Mouse (Mus musculus) heart, adult 2 months (tissue): ENCODE data around the gene Tenm4. TPM values are rescaled to one million over a fixed set of nuclear protein-coding genes. Genes with fewer than 3 reads are reported as not detected.
A peak's percentile ranks its signal among the peaks of the same experiment; 100 is the strongest.

Experiments used
- DNase-seq, 2 experiments: peaks; one replicate each; pipeline ENCODE4 v3.0.0; 2021
- H3K27ac ChIP-seq: fragments of 200-600 bp; 2 replicates; pipeline ENCODE4 v1.8.1; 2022
- H3K27me3 ChIP-seq: fragments of 200-500 bp; 2 replicates; pipeline ENCODE4 v1.6.1; 2012; ENCODE audit warnings: mild to moderate bottlenecking, low read length, inconsistent platforms, mixed read lengths; ENCODE audit not compliant: control insufficient read depth, insufficient read depth
- H3K36me3 ChIP-seq: fragments of 200-500 bp; 2 replicates; pipeline ENCODE4 v1.6.1; 2012; ENCODE audit warnings: low read length, inconsistent platforms; ENCODE audit not compliant: control insufficient read depth, insufficient read depth
- H3K4me1 ChIP-seq: fragments of 200-500 bp; 2 replicates; pipeline ENCODE4 v1.6.1; 2011; ENCODE audit warnings: low read length; ENCODE audit not compliant: control insufficient read depth, insufficient read depth
- H3K4me3 ChIP-seq: fragments of 200-600 bp; 2 replicates; pipeline ENCODE4 v1.8.1; 2022
- H3K79me2 ChIP-seq: fragments of 200-500 bp; replicated peaks from 2 replicates; pipeline ENCODE4 v1.6.1; 2012; ENCODE audit warnings: mild to moderate bottlenecking, inconsistent platforms, low read length, moderate library complexity, mixed read lengths; ENCODE audit not compliant: control insufficient read depth, insufficient read depth
- H3K9ac ChIP-seq: fragments of 200-500 bp; 2 replicates; pipeline ENCODE4 v1.6.1; 2012; ENCODE audit warnings: low read depth, mild to moderate bottlenecking, control low read depth, inconsistent platforms, low read length, mixed read lengths
- CTCF ChIP-seq: fragments of 200-600 bp; IDR thresholded peaks from 2 replicates; pipeline ENCODE4 v1.8.1; 2022; ENCODE audit warnings: antibody characterized with exemption, mild to moderate bottlenecking, moderate library complexity
- EP300 ChIP-seq: fragments of 200-500 bp; IDR thresholded peaks from 2 replicates; pipeline ENCODE4 v1.6.1; 2011; ENCODE audit warnings: low read depth, low read length, control low read depth; ENCODE audit not compliant: insufficient read depth
- POLR2A ChIP-seq: fragments of 200-500 bp; IDR thresholded peaks from 2 replicates; pipeline ENCODE4 v1.6.1; 2011; ENCODE audit warnings: mild to moderate bottlenecking, low read depth, low read length, control low read depth; ENCODE audit not compliant: insufficient read depth
- WGBS: fragments of 180-500 bp; shearing (Covaris S2); methylation state at CpG from one replicate; pipeline ENCODE4 v1.1.7; 2018; 5-methylcytosine and 5-hydroxymethylcytosine counted together
- intact Hi-C: fragments of 180-260 bp; cut with DNase I; formaldehyde crosslinking; loops from one replicate; pipeline ENCODE4 v1.15.1; 2025
- polyA plus RNA-seq: library from polyadenylated mRNA; depleted of rRNA; stranded (reverse); fragments of >200 nt; gene quantifications from 2 replicates; pipeline ENCODE4 v1.2.3, GENCODE M21; 2012
- total RNA-seq, 2 experiments: library from RNA; stranded (reverse); gene quantifications; 2 replicates each; pipeline ENCODE4 v1.2.3; 2021

Gene Tenm4
- total and polyA plus RNA-seq, 3 experiments: 0.34 to 1.3 (median 0.74) TPM

DNA sequence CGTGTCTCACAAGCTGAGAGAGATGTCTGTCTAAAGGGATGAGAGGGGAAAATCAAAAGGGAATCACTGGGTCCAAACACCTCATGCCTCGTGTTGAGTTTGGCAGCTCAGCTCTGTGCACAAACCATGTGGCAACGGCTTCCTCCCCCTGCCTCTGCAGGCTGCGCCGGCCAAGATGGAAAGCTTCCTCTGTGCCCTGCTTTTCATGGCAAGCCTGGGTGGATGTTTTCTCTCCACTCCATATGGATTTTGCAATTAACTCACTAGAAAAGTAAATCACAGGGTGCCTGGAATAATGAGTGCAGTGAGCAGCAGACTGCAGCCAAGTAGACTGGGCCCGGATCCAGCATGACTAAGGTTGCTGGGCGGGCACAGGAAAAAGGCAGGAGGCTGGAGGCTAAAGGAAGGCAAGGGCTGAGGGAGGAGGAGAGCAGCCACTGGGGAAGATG, 404.2 kb downstream of the Tenm4 start:
- TF ChIP-seq CTCF (no peak), EP300 (no peak), POLR2A (no peak)
- H3K27ac ChIP-seq: no peak overlapping the region
- 25% methylated on average over 7 of the region's 7 CpGs for WGBS

DNA sequence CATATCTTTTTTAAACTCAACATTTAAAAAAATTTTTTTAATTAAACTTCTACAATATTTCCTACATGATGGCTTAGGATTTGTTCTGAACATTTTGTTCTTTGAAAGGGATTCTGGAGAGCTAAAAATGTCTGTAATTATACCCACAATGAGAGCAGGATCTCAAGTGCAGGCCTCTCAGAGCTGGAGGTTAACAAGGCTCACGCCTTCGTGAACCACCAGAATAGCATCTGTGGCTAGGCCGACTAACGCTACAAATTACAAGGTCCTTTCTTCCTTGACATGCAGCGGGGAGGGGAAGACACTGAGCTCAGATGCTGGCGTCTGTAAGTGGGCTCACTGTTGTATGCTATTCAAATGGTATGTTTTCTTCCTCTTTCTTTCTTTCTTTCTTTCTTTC, 411.7 kb downstream of the Tenm4 start:
- no peak overlapping the region for H3K27ac ChIP-seq
- 85% methylated on average over 6 of the region's 6 CpGs for WGBS
- intact Hi-C loops: no loop called here
- no peak for DNase-seq
- H3K4me3 ChIP-seq: no peak overlapping the region
- H3K79me2 ChIP-seq: no peaks in the 10 kb centered on the region
- H3K27me3 ChIP-seq: no peaks in the 10 kb centered on the region
- H3K9ac ChIP-seq: no peak overlapping the region
- no peak for TF ChIP-seq EP300
- no peak for TF ChIP-seq CTCF
- no peak for TF ChIP-seq POLR2A
- no peaks in the 10 kb centered on the region for H3K4me1 ChIP-seq
- H3K36me3 ChIP-seq: no peaks in the 10 kb centered on the region

More for the DNA sequence above, 404.2 kb downstream of the Tenm4 start:
- Histone ChIP-seq H3K4me1 (no peaks in the 10 kb centered on the region), H3K4me3 (no peak overlapping the region), H3K9ac (no peak overlapping the region), H3K79me2 (no peaks in the 10 kb centered on the region), H3K27me3 (no peaks in the 10 kb centered on the region), H3K36me3 (no peaks in the 10 kb centered on the region)
- intact Hi-C loops: no loop called here
- peak; percentile 77 for DNase-seq

DNA sequence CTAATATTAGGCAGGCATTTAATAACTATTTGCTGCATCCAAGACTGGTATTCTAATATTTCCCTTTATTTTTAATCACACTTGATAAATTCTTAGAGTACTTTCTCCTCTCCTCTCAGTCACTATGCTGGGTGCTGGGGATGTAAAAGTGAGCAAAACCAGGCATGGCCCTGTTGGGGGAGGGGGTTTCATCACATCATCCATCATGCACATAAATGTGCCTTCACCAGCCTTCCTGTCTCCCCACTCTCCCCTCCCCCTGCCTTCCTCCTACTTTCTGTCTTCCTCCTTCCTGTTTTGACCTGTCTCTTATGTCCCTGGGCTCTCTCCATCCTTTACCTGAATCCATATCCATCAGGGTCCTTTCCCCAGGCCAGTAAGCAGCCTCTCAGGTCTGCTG, 416.4 kb downstream of the Tenm4 start:
- DNase-seq: no peak
- Histone ChIP-seq H3K4me1 (0 out of 2 replicates have a peak, but pooled peaks cover 1% of the 10 kb centered on the region), H3K36me3 (no peaks in the 10 kb centered on the region), H3K9ac (no peak overlapping the region), H3K27me3 (no peaks in the 10 kb centered on the region), H3K79me2 (no peaks in the 10 kb centered on the region), H3K4me3 (no peak overlapping the region), H3K27ac (no peak overlapping the region)
- intact Hi-C loops: no loop called here
- no peak for TF ChIP-seq POLR2A
- TF ChIP-seq EP300: no peak
- no peak for TF ChIP-seq CTCF

DNA sequence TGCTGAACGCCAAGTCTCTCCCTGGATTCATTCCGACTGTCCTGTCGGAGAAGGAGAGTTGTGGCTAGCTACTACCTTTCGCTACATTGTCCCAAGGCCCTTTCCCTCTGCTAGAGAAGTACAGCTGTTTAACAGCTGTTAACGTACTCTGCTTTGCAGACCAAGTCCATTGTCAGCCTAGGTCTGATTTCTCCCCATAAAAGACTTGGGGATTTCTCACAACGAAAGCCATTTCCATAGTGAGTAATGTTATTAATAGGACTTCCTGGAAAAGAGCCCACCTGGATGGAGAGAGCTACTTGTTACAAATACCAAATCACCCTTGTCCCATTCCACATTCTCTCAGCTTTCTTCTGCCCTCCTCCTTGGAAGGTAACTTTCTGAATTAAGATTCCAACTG, 417.5 kb downstream of the Tenm4 start:
- H3K4me3 ChIP-seq: no peak overlapping the region
- H3K27me3 ChIP-seq: no peaks in the 10 kb centered on the region
- no peaks in the 10 kb centered on the region for H3K36me3 ChIP-seq
- WGBS: 79% methylated on average over 6 of the region's 6 CpGs
- intact Hi-C loops: no loop called here
- TF ChIP-seq EP300: no peak
- TF ChIP-seq CTCF: no peak
- TF ChIP-seq POLR2A: no peak
- H3K79me2 ChIP-seq: no peaks in the 10 kb centered on the region
- H3K9ac ChIP-seq: no peak overlapping the region
- peaks cover 2% of the 10 kb centered on the region; the same call in 1 of the 2 replicates for H3K4me1 ChIP-seq
- no peak overlapping the region for H3K27ac ChIP-seq
- DNase-seq: no peak

DNA sequence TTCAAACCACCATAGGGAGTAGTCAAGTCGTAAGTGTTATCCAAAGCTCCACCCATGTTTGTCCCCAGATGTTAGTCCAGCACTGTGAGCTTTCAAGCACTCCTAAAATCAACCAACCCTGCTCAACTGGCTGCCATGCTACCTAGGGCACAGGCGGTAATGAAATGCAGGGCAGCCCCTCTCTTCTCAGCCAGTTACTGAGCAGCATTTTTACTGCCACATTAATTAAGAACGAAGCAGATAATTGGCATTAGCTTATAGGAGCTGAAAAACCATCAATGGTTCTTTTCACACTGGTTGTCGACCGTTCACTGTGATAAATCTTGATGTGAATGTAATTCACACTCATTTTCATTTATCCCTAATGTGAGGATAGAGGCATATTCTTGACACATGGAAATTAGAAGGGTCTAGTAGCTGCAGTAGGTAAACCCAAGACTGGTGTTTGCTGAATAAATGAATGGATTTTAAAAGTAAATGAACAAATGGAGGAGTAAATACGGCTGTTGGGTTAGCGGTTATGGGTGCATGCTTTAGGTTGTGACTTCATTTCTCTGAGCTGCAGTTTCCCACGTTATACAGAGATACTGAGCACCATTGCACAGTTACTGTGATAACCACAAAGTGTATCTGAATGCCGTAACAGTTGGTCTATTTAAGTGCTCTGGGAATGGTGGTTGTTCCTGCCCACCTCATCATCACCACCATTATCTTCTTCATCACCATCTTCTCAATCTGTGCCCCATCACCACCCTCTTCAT, 424.7 kb downstream of the Tenm4 start:
- peaks cover 1% of the 10 kb centered on the region; the same call in 1 of the 2 replicates for H3K4me1 ChIP-seq
- intact Hi-C loops: no loop called here
- DNase-seq: no peak
- no peaks in the 10 kb centered on the region for H3K36me3 ChIP-seq
- no peak overlapping the region for H3K27ac ChIP-seq
- H3K79me2 ChIP-seq: no peaks in the 10 kb centered on the region
- TF ChIP-seq CTCF: no peak
- TF ChIP-seq POLR2A: no peak
- TF ChIP-seq EP300: no peak
- 81% methylated on average over 9 of the region's 9 CpGs for WGBS
- H3K9ac ChIP-seq: no peak overlapping the region
- H3K27me3 ChIP-seq: no peaks in the 10 kb centered on the region
- H3K4me3 ChIP-seq: no peak overlapping the region
